Mouse (Mus musculus) gonadal fat pad, adult 2 months (tissue): ENCODE results near the gene Esr2. TPM values are rescaled to one million over a fixed set of nuclear protein-coding genes. Genes with fewer than 3 reads are reported as not detected.
A peak's percentile ranks its signal among the peaks of the same experiment; 100 is the strongest.
"Not testable (repeated sequence)": the region's sequence is repeated elsewhere in the genome, so short reads cannot be mapped to it uniquely, and the experiment has no call there.

Source experiments
- DNase-seq: peaks from one replicate; pipeline ENCODE4 v3.0.0-alpha.2; 2012; ENCODE audit warnings: low read depth
- polyA plus RNA-seq: library from polyadenylated mRNA; depleted of rRNA; stranded (reverse); fragments of >200 nt; gene quantifications from 2 replicates; pipeline ENCODE4 v1.2.3, GENCODE M21; 2012; rRNA removed

The Esr2 gene
- 2.6 and 2.9 TPM in 2 replicates for polyA plus RNA-seq

- no peak for DNase-seq
Measured at GRCm38 (mm10) chr12:76177000-76177863, at the start of gene Esr2. Esr2 (minus strand) TSS chr12:76177259.

- not testable (repeated sequence) for DNase-seq
Measured at GRCm38 (mm10) chr12:76222104-76222503, 45.0 kb upstream of the Esr2 start.

- no peak for DNase-seq
Measured at GRCm38 (mm10) chr12:76216716-76217115, 39.7 kb upstream of the Esr2 start.

GRCm38 (mm10) chr12:76215121-76215520, 38.1 kb upstream of the Esr2 start:
- no peak for DNase-seq

GRCm38 (mm10) chr12:76209429-76209974, 32.4 kb upstream of the Esr2 start:
- no peak for DNase-seq

GRCm38 (mm10) chr12:76200326-76200725, 23.3 kb upstream of the Esr2 start:
- DNase-seq, result no peak

GRCm38 (mm10) chr12:76197071-76197470, 20.0 kb upstream of the Esr2 start:
- no peak for DNase-seq

- no peak for DNase-seq
Measured at GRCm38 (mm10) chr12:76196709-76197054, 19.6 kb upstream of the Esr2 start.

GRCm38 (mm10) chr12:76195912-76196708, 19.1 kb upstream of the Esr2 start:
- peak; percentile 86 for DNase-seq

- DNase-seq, result no peak
Measured at GRCm38 (mm10) chr12:76194526-76194925, 17.5 kb upstream of the Esr2 start.

- no peak for DNase-seq
Measured at GRCm38 (mm10) chr12:76190940-76191339, 13.9 kb upstream of the Esr2 start.

- no peak for DNase-seq
Measured at GRCm38 (mm10) chr12:76187849-76188248, 10.8 kb upstream of the Esr2 start.

GRCm38 (mm10) chr12:76186473-76186872, 9.4 kb upstream of the Esr2 start:
- no peak for DNase-seq

GRCm38 (mm10) chr12:76185167-76185816, 8.2 kb upstream of the Esr2 start:
- DNase-seq, result no peak

GRCm38 (mm10) chr12:76184271-76184670, 7.2 kb upstream of the Esr2 start:
- no peak for DNase-seq

- DNase-seq, result no peak
Measured at GRCm38 (mm10) chr12:76182831-76183230, 5.8 kb upstream of the Esr2 start.

GRCm38 (mm10) chr12:76181471-76181870, 4.4 kb upstream of the Esr2 start:
- DNase-seq, result no peak

GRCm38 (mm10) chr12:76180442-76180841, 3.4 kb upstream of the Esr2 start:
- DNase-seq, result no peak

GRCm38 (mm10) chr12:76179527-76179926, 2.5 kb upstream of the Esr2 start:
- no peak for DNase-seq

- no peak for DNase-seq
Measured at GRCm38 (mm10) chr12:76179051-76179450, 2.0 kb upstream of the Esr2 start.

- no peak for DNase-seq
Measured at GRCm38 (mm10) chr12:76177864-76178518, 932 bp upstream of the Esr2 start.

GRCm38 (mm10) chr12:76165641-76166040, 11.4 kb downstream of the Esr2 start:
- DNase-seq, result no peak
